26 mouse cellular contexts compared by ENCODE assay signal in genomic region chr5:115232516-115232915, GRCm38 (mm10). TPM values are rescaled to one million over a fixed set of nuclear protein-coding genes. Genes with fewer than 3 reads are reported as not detected.
A peak's percentile ranks its signal among the peaks of the same experiment; 100 is the strongest.
DNase-seq lines count a peak whose midpoint lies in the region; ATAC-seq and TF ChIP-seq lines count a peak whose summit lies in the region.
"Had no signal": no experiment of that assay in that cellular context is flagged by ENCODE, and none has a peak within 500 bp of the region (broad histone marks: within the 10 kb centered on the region; RNA-seq: fewer than 3 reads in every experiment).

No protein-coding gene starts in this region.

- H3K27ac ChIP-seq in limb, embryonic 11.5 days (replicated peaks; ENCODE audit: low read depth, low read length): no peak overlapping the region
- no peak overlapping the region for H3K27ac ChIP-seq in limb, embryonic 10.5 days
- H3K27ac ChIP-seq in cortical plate, adult 2 months (ENCODE audit: insufficient read depth, low read length): 0 out of 2 replicates have a peak overlapping the region, but pooled peaks have one; percentile 20
- H3K27ac ChIP-seq: embryonic facial prominence, embryonic 12.5 days; embryonic facial prominence, embryonic 15.5 days; hindbrain, embryonic 10.5 days; hindbrain, embryonic 13.5 days had no signal

- ATAC-seq in limb, embryonic 11.5 days (ENCODE audit: insufficient number of reproducible peaks, low FRiP score, low TSS enrichment, low read depth): no peak
- ATAC-seq: activated CD4-positive, CD25-positive, alpha-beta regulatory T cell, adult 4 months; CD4-positive, CD25-positive, alpha-beta regulatory T cell, adult 4 months; forebrain, embryonic 14.5 days; forebrain, postnatal 0 days; hindbrain, embryonic 16.5 days; intestine, embryonic 16.5 days; Patski had no signal

- 38% methylated on average over 6 of the region's 6 CpGs for WGBS in limb, embryonic 11.5 days
- 47% methylated on average over 6 of the region's 6 CpGs for WGBS in limb, embryonic 10.5 days

- H3K4me1 ChIP-seq in limb, embryonic 11.5 days (ENCODE audit: control insufficient read depth, insufficient read depth, low read length): peaks cover 5% of the 10 kb centered on the region; the same call in 1 of the 2 replicates
- H3K4me1 ChIP-seq in limb, embryonic 10.5 days: peaks cover 40% of the 10 kb centered on the region
- H3K4me1 ChIP-seq in cortical plate, adult 2 months (ENCODE audit: control insufficient read depth, insufficient read depth, low read length): peaks cover 4% of the 10 kb centered on the region

- H3K9me3 ChIP-seq in limb, embryonic 11.5 days (ENCODE audit: control insufficient read depth, low read length): no peaks in the 10 kb centered on the region
- H3K9me3 ChIP-seq in limb, embryonic 10.5 days (replicated peaks): no peaks in the 10 kb centered on the region
- H3K9me3 ChIP-seq: embryonic facial prominence, embryonic 12.5 days; embryonic facial prominence, embryonic 15.5 days; hindbrain, embryonic 10.5 days; hindbrain, embryonic 13.5 days had no signal

- 0 out of 2 replicates have a peak overlapping the region, but pooled peaks have one; percentile 15 for H3K4me2 ChIP-seq in limb, embryonic 11.5 days (ENCODE audit: low read depth, severe bottlenecking)
- H3K4me2 ChIP-seq: embryonic facial prominence, embryonic 12.5 days; embryonic facial prominence, embryonic 15.5 days; hindbrain, embryonic 13.5 days had no signal

- H3K27me3 ChIP-seq in limb, embryonic 11.5 days (ENCODE audit: control insufficient read depth, insufficient read depth, low read length): 0 out of 2 replicates have a peak, but pooled peaks cover 3% of the 10 kb centered on the region
- peaks cover 26% of the 10 kb centered on the region for H3K27me3 ChIP-seq in limb, embryonic 10.5 days (ENCODE audit: low read depth, poor library complexity, severe bottlenecking)
- H3K27me3 ChIP-seq: embryonic facial prominence, embryonic 15.5 days; Patski had no signal

- no peak for TF ChIP-seq CTCF in cortical plate, adult 2 months (IDR thresholded peaks at IDR 0.05; ENCODE audit: extremely low read depth, insufficient read depth, low read length)

- intact Hi-C loops in gastrocnemius, postnatal 14 days (cut with DNase I; ENCODE audit: low total_unique reads): loop anchor here (10.0 kb wide), 1 partner anchor 108 kb away; no protein-coding TSS in a partner anchor

- no peak for DNase-seq in limb, embryonic 11.5 days (ENCODE audit: low spot score)
- no peak for DNase-seq in limb, embryonic 10.5 days (ENCODE audit: low spot score)
- DNase-seq in R1 (ENCODE audit: low read depth, low spot score): peak; percentile 44
- DNase-seq in gastrocnemius, postnatal 14 days: no peak
- DNase-seq in kidney, adult 9 months: no peak
- DNase-seq: adrenal gland, adult 8-10 months; adrenal gland, postnatal 25 days; cerebellum, adult 18-20 months; cerebellum, adult 9-10 months; cerebellum, postnatal 14 days; forebrain, postnatal 0 days; gastrocnemius, postnatal 10 days; heart, adult 11 months; heart, postnatal 36 days had no signal

- H3K4me3 ChIP-seq in limb, embryonic 11.5 days (ENCODE audit: low read depth, low read length): no peak overlapping the region
- no peak overlapping the region for H3K4me3 ChIP-seq in limb, embryonic 10.5 days
- H3K4me3 ChIP-seq in cortical plate, adult 2 months (ENCODE audit: insufficient read depth, low read length): no peak overlapping the region
- H3K4me3 ChIP-seq: embryonic facial prominence, embryonic 12.5 days; embryonic facial prominence, embryonic 15.5 days; hindbrain, embryonic 10.5 days; hindbrain, embryonic 13.5 days had no signal

- H3K9ac ChIP-seq in limb, embryonic 11.5 days (ENCODE audit: low read length): no peak overlapping the region
- H3K9ac ChIP-seq: embryonic facial prominence, embryonic 12.5 days; embryonic facial prominence, embryonic 15.5 days; forebrain, postnatal 0 days; hindbrain, embryonic 13.5 days had no signal

- no peaks in the 10 kb centered on the region for H3K36me3 ChIP-seq in limb, embryonic 11.5 days (ENCODE audit: control insufficient read depth, insufficient read depth, low read length)
- no peaks in the 10 kb centered on the region for H3K36me3 ChIP-seq in limb, embryonic 10.5 days
- H3K36me3 ChIP-seq: embryonic facial prominence, embryonic 12.5 days; embryonic facial prominence, embryonic 15.5 days; G1E; hindbrain, embryonic 10.5 days; hindbrain, embryonic 13.5 days had no signal

- no peak for TF ChIP-seq POLR2A in cortical plate, adult 2 months (IDR thresholded peaks at IDR 0.05; ENCODE audit: extremely low read depth, insufficient read depth, low read length)

RNA-seq across cellular contexts. Expression of gene Pop5, which starts 3.1 kb away (rescaled TPM):
- polyA plus RNA-seq in limb, embryonic 11.5 days (2014; fragmentation: Nextera tagmentation; extraction: Ambion mirVana): 118 and 123 TPM in 2 replicates
- 130 and 157 TPM in 2 replicates for polyA plus RNA-seq in limb, embryonic 10.5 days (2016; fragmentation: Nextera tagmentation; extraction: Ambion mirVana)
- 193 and 195 TPM in 2 replicates for polyA plus RNA-seq in cortical plate, adult 2 months (2012; rRNA removed)
- 10 to 100 TPM; 24.0 to 25.4 TPM for total RNA-seq in gastrocnemius, postnatal 14 days (2021)

RNA-seq across cellular contexts. Expression of gene Cabp1, which starts 38.3 kb away (rescaled TPM):
- 1.2 and 1.9 TPM in 2 replicates for polyA plus RNA-seq in limb, embryonic 11.5 days (2014; fragmentation: Nextera tagmentation; extraction: Ambion mirVana)
- 1.9 and 2.6 TPM in 2 replicates for polyA plus RNA-seq in limb, embryonic 10.5 days (2016; fragmentation: Nextera tagmentation; extraction: Ambion mirVana)
- polyA plus RNA-seq in cortical plate, adult 2 months (2012; rRNA removed): 444 and 462 TPM in 2 replicates
- total RNA-seq in gastrocnemius, postnatal 14 days (2021): 1 to 10 TPM; 1.2 to 1.3 TPM
- polyA plus RNA-seq: CD4-positive, CD25-positive, alpha-beta regulatory T cell, adult 4 months; G1E had no signal

RNA-seq across cellular contexts. Expression of gene Rnf10, which starts 40.2 kb away (rescaled TPM):
- 77.5 and 105 TPM in 2 replicates for polyA plus RNA-seq in limb, embryonic 11.5 days (2014; fragmentation: Nextera tagmentation; extraction: Ambion mirVana)
- polyA plus RNA-seq in limb, embryonic 10.5 days (2016; fragmentation: Nextera tagmentation; extraction: Ambion mirVana): 159 and 160 TPM in 2 replicates
- polyA plus RNA-seq in cortical plate, adult 2 months (2012; rRNA removed): 177 and 181 TPM in 2 replicates
- total RNA-seq in gastrocnemius, postnatal 14 days (2021): 100 to 1,000 TPM; 238 to 257 TPM

RNA-seq across cellular contexts. Expression of gene Coq5, which starts 47.0 kb away (rescaled TPM):
- 51.4 and 54.6 TPM in 2 replicates for polyA plus RNA-seq in limb, embryonic 11.5 days (2014; fragmentation: Nextera tagmentation; extraction: Ambion mirVana)
- 54.1 and 57.2 TPM in 2 replicates for polyA plus RNA-seq in limb, embryonic 10.5 days (2016; fragmentation: Nextera tagmentation; extraction: Ambion mirVana)
- polyA plus RNA-seq in cortical plate, adult 2 months (2012; rRNA removed): 31.3 and 31.8 TPM in 2 replicates
- total RNA-seq in gastrocnemius, postnatal 14 days (2021): 100 to 1,000 TPM in 1 of 2 experiments, 10 to 100 TPM in 1; 84.0 to 101 TPM

Comparison
In these comparisons a context has a peak if more than half of its experiments do, and no peak if none do; other contexts are left out.
1. RNA of gene Cabp1, which starts 38.3 kb away (polyA plus RNA-seq): 444 to 462 TPM in cortical plate, adult 2 months; 1.9 to 2.6 TPM in limb, embryonic 10.5 days and 1.2 to 1.9 TPM in limb, embryonic 11.5 days; every median in the first group is over 100 times any median in the second.